Mouse (Mus musculus): ENCODE measurements at regions not wholly inside any gene's neighbourhood (a gene's known extent, or its start where the extent isn't known, plus 50 kb on each side); places are given as distances from the start of the nearest gene placed in this dataset.

DNA sequence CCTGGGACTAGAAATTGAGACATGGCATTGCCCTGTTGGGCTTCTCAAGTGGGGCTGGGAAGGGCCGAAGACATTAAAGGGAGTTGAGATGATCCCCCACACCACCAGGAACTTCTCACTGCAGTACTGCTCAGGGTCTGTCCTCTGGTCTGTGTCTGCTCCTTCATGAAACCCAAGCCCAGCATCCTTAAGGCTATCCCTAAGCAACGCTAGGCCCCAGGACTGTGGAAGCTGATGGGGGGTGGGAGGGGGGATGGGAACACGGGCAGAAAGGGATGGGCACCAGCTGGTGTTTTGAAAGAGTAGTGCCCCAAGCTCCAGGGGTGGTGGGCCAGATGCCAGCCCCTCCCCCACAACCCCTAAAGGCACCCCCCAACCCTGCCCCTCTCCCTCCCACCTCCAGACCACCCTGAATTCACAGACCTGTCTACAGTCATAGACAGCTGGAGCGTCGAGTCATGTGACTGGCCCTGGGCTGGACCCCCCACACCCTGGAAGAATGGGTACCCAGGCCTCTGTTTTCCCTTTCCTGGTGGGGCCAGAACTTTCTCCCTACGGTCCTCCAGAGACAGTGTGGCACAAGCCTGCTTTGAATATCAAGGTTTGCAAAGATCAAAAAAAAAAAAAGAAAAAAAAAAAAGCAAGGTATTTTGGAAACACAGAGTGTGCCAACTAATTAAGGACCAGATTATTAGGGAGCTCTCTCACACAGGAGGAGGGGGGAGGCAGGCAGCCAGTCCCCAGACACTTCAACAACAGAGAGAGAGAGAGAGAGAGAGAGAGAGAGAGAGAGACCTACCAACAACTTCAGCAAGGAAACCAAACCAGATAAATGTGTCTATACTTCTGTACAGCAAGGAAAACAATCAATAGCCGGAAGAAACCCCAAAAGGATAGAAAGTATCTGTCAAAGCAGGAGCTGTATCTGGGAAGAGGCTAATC, 85.1 kb downstream of the Pdgfa start:
- no peak overlapping the region for H3K4me3 ChIP-seq (replicated peaks)
- no peaks in the 10 kb centered on the region for H3K9me3 ChIP-seq
- WGBS, result 50% methylated on average over 7 of the region's 7 CpGs
- H3K36me3 ChIP-seq, result no peaks in the 10 kb centered on the region
- no peak overlapping the region for H3K4me2 ChIP-seq (replicated peaks)
- H3K9ac ChIP-seq (replicated peaks), result no peak overlapping the region
- ATAC-seq, result peak; percentile 87
- peaks cover 31% of the 10 kb centered on the region for H3K4me1 ChIP-seq (replicated peaks)
- H3K27ac ChIP-seq, result peak overlapping the region; percentile 54; the same call in 1 of the 2 replicates
- H3K27me3 ChIP-seq, result no peaks in the 10 kb centered on the region

GRCm38 (mm10) chr5:138912711-138913105, 84.5 kb downstream of the Pdgfa start:
- Histone ChIP-seq H3K4me2 (replicated peaks) (no peak overlapping the region), H3K36me3 (no peaks in the 10 kb centered on the region), H3K9me3 (no peaks in the 10 kb centered on the region), H3K4me3 (replicated peaks) (no peak overlapping the region), H3K9ac (replicated peaks) (no peak overlapping the region), H3K4me1 (replicated peaks) (peaks cover 31% of the 10 kb centered on the region), H3K27ac (peak overlapping the region; percentile 54; the same call in 1 of the 2 replicates), H3K27me3 (no peaks in the 10 kb centered on the region)
- 0 out of 2 replicates have a peak, but pooled peaks have one; percentile 14 for ATAC-seq
- 50% methylated on average over 7 of the region's 7 CpGs for WGBS

DNA sequence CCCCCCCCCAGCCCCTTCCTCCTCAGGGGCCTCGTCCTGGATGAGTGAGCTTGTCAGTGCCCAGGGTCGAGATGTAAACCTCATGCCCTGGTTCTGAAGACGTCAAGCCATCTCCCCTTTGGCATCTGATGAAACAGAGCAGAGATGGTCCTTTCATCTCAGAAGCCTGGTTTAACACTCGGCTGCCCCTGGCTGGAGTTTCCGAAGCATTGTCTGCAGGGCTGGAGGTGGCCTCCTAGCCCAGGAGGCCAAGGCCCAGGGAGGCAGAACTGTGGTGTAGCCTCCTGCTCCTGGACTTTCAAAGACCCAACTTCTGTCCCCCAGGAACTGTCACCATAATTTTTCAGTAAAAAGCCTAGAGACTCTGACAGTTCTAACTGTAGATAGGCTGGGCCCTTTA, 82.1 kb downstream of the Pdgfa start:
- H3K4me1 ChIP-seq (replicated peaks), result peaks cover 31% of the 10 kb centered on the region
- 6% methylated on average over 5 of the region's 5 CpGs for WGBS
- no peaks in the 10 kb centered on the region for H3K27me3 ChIP-seq
- no peaks in the 10 kb centered on the region for H3K36me3 ChIP-seq
- H3K4me3 ChIP-seq (replicated peaks), result no peak overlapping the region
- H3K9me3 ChIP-seq, result 0 out of 2 replicates have a peak, but pooled peaks cover 3% of the 10 kb centered on the region
- H3K27ac ChIP-seq, result no peak overlapping the region
- no peak overlapping the region for H3K9ac ChIP-seq (replicated peaks)
- no peak for ATAC-seq
- H3K4me2 ChIP-seq (replicated peaks), result no peak overlapping the region

DNA sequence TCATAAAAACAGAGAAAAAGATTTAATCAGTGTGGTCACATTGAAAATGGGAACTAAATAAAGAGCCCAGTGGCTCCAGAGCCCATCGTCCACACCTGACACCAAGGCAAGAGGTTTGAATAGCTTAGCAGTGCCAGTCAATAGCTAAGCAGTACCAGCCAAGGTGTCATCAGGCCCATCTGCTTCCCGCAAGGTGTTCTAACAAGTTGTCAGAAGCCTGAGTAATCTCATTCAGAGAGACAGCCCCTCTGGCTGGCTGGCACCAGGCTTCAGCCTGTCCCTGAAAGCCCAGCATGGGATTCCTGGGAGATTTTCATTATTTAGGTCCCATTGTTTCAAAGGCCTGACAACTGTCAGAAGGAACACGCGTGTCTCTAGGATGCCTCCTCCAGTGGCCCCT, 81.7 kb downstream of the Pdgfa start:
- 72% methylated on average over 4 of the region's 4 CpGs for WGBS
- H3K36me3 ChIP-seq, result no peaks in the 10 kb centered on the region
- 0 out of 2 replicates have a peak, but pooled peaks cover 3% of the 10 kb centered on the region for H3K9me3 ChIP-seq
- no peaks in the 10 kb centered on the region for H3K27me3 ChIP-seq
- ATAC-seq, result no peak
- H3K4me3 ChIP-seq (replicated peaks), result no peak overlapping the region
- no peak overlapping the region for H3K9ac ChIP-seq (replicated peaks)
- H3K4me1 ChIP-seq (replicated peaks), result peaks cover 31% of the 10 kb centered on the region
- no peak overlapping the region for H3K4me2 ChIP-seq (replicated peaks)
- no peak overlapping the region for H3K27ac ChIP-seq

- no peak for ATAC-seq
These were observed 76.9 kb downstream of the Pdgfa start for GRCm38 (mm10) chr5:138920156-138920845.

GRCm38 (mm10) chr5:138922116-138922515, 75.1 kb downstream of the Pdgfa start:
- ATAC-seq, result no peak
- no peaks in the 10 kb centered on the region for H3K4me1 ChIP-seq (replicated peaks)
- no peaks in the 10 kb centered on the region for H3K36me3 ChIP-seq
- H3K27me3 ChIP-seq, result no peaks in the 10 kb centered on the region
- H3K27ac ChIP-seq, result no peak overlapping the region
- no peak overlapping the region for H3K4me3 ChIP-seq (replicated peaks)
- no peak overlapping the region for H3K4me2 ChIP-seq (replicated peaks)
- 73% methylated on average over 3 of the region's 3 CpGs for WGBS
- 0 out of 2 replicates have a peak, but pooled peaks cover 3% of the 10 kb centered on the region for H3K9me3 ChIP-seq
- no peak overlapping the region for H3K9ac ChIP-seq (replicated peaks)

More at GRCm38 (mm10) chr5:138920156-138920845, 76.9 kb downstream of the Pdgfa start:
- WGBS, result 82% methylated on average over 7 of the region's 7 CpGs
- 0 out of 2 replicates have a peak, but pooled peaks cover 3% of the 10 kb centered on the region for H3K9me3 ChIP-seq
- no peak overlapping the region for H3K27ac ChIP-seq
- H3K9ac ChIP-seq (replicated peaks), result no peak overlapping the region
- H3K27me3 ChIP-seq, result no peaks in the 10 kb centered on the region
- H3K36me3 ChIP-seq, result no peaks in the 10 kb centered on the region
- no peak overlapping the region for H3K4me3 ChIP-seq (replicated peaks)
- no peak overlapping the region for H3K4me2 ChIP-seq (replicated peaks)
- H3K4me1 ChIP-seq (replicated peaks), result 0 out of 2 replicates have a peak, but pooled peaks cover 4% of the 10 kb centered on the region

All from midbrain, embryonic 13.5 days (tissue).